Mouse (Mus musculus): ENCODE data around the gene Olfr50.

Gene Olfr50

GRCm38 (mm10) chr2:36790238-36790637 is at the start of gene Olfr50:
Gene Olfr50, plus strand, starts transcription at chr2:36790538.
- no peak for DNase-seq (ENCODE audit: low read depth, low spot score)

GRCm38 (mm10) chr2:36783976-36784375 is 6.4 kb upstream of the Olfr50 start, which contains the start of gene Olfr348:
Gene Olfr348, plus strand, starts transcription at chr2:36784276.
- DNase-seq (ENCODE audit: low read depth, low spot score): no peak

- DNase-seq (ENCODE audit: low read depth, low spot score): no peak
Observed at GRCm38 (mm10) chr2:36816932-36817331, 26.6 kb downstream of the Olfr50 start, which contains the start of gene Olfr3. Gene Olfr3, minus strand, starts transcription at chr2:36817032.

GRCm38 (mm10) chr2:36846010-36846409 is 55.7 kb downstream of the Olfr50 start, which contains the start of gene Olfr350:
Gene Olfr350, plus strand, starts transcription at chr2:36846310.
- DNase-seq (ENCODE audit: low read depth, low spot score): no peak
